Mouse (Mus musculus) kidney, embryonic 14.5 days (tissue): Measurements from ENCODE around the gene Serpinf2. TPM values are rescaled to one million over a fixed set of nuclear protein-coding genes. Genes with fewer than 3 reads are reported as not detected.
A peak's percentile ranks its signal among the peaks of the same experiment; 100 is the strongest.
"Not testable (repeated sequence)": the region's sequence is repeated elsewhere in the genome, so short reads cannot be mapped to it uniquely, and the experiment has no call there.

Experiments used
- ATAC-seq: fragments of 200-750 bp; cut with Nextera tagmentation; 2 replicates; pipeline ENCODE4 v1.8.0; 2017; ENCODE audit warnings: moderate number of reproducible peaks, mild to moderate bottlenecking, moderate TSS enrichment, moderate library complexity; ENCODE audit not compliant: low FRiP score, low TSS enrichment
- H3K27ac ChIP-seq: fragments of 300-500 bp; sonication (generic); 2 replicates; pipeline ENCODE4 v1.5.1; 2014; ENCODE audit warnings: low read depth, mild to moderate bottlenecking, low read length, moderate library complexity, mixed read lengths
- H3K27me3 ChIP-seq: fragments of 300-500 bp; sonication (generic); 2 replicates; pipeline ENCODE4 v1.6.1; 2014; ENCODE audit warnings: mild to moderate bottlenecking, low read length; ENCODE audit not compliant: control insufficient read depth, insufficient read depth
- H3K36me3 ChIP-seq: fragments of 300-500 bp; sonication (generic); 2 replicates; pipeline ENCODE4 v1.6.1; 2014; ENCODE audit warnings: low read length, mixed read lengths; ENCODE audit not compliant: control insufficient read depth, insufficient read depth
- H3K4me1 ChIP-seq: fragments of 300-500 bp; sonication (generic); 2 replicates; pipeline ENCODE4 v1.6.1; 2014; ENCODE audit warnings: low read length, mixed read lengths; ENCODE audit not compliant: control insufficient read depth, insufficient read depth
- H3K4me2 ChIP-seq: fragments of 300-500 bp; sonication (generic); replicated peaks from 2 replicates; pipeline ENCODE4 v1.6.1; 2014; ENCODE audit warnings: low read depth, mild to moderate bottlenecking, low read length
- H3K4me3 ChIP-seq: fragments of 300-500 bp; sonication (generic); 2 replicates; pipeline ENCODE4 v1.5.1; 2014; ENCODE audit warnings: mild to moderate bottlenecking, low read length
- H3K9ac ChIP-seq: fragments of 300-500 bp; sonication (generic); 2 replicates; pipeline ENCODE4 v1.6.1; 2014; ENCODE audit warnings: low read depth, mild to moderate bottlenecking, low read length, moderate library complexity
- H3K9me3 ChIP-seq: fragments of 300-500 bp; sonication (generic); 2 replicates; pipeline ENCODE4 v1.6.1; 2016; ENCODE audit warnings: low read length; ENCODE audit not compliant: control insufficient read depth
- WGBS: fragments of 180-500 bp; shearing (Covaris S2); extraction: QIAGEN DNeasy Blood & Tissue Kit; methylation state at CpG from one replicate; pipeline ENCODE4 v1.1.7; 2014; 5-methylcytosine and 5-hydroxymethylcytosine counted together
- polyA plus RNA-seq: library from polyadenylated mRNA; unstranded; fragments of >200 nt; fragmentation: Nextera tagmentation; extraction: Ambion mirVana; gene quantifications from 2 replicates; pipeline ENCODE4 v1.2.1, GENCODE M21; 2014

The Serpinf2 gene
- polyA plus RNA-seq, 1 experiment from 2014 or later = 8.4 TPM

- peaks cover 17% of the 10 kb centered on the region; the same call in 1 of the 2 replicates for H3K4me1 ChIP-seq
- H3K4me2 ChIP-seq, H3K4me3 ChIP-seq, ATAC-seq, H3K27ac ChIP-seq, H3K36me3 ChIP-seq, H3K9me3 ChIP-seq, H3K27me3 ChIP-seq, H3K9ac ChIP-seq: not testable (repeated sequence)
- WGBS = 91% methylated on average over 2 of the region's 2 CpGs
These were observed 16.6 kb upstream of the Serpinf2 start for GRCm38 (mm10) chr11:75455971-75456370.

- Histone ChIP-seq H3K4me3 (peak overlapping the region; percentile 62), H3K4me1 (peaks cover 17% of the 10 kb centered on the region; the same call in 1 of the 2 replicates), H3K36me3 (peaks cover 2% of the 10 kb centered on the region; the same call in 1 of the 2 replicates), H3K4me2 (peak overlapping the region; percentile 95), H3K9ac (peak overlapping the region; percentile 59), H3K27me3 (no peaks in the 10 kb centered on the region), H3K9me3 (no peaks in the 10 kb centered on the region), H3K27ac (peak overlapping the region; percentile 33; the same call in 1 of the 2 replicates)
- 70% methylated on average over 10 of the region's 10 CpGs for WGBS
- no peak for ATAC-seq
These were observed 15.8 kb upstream of the Serpinf2 start for GRCm38 (mm10) chr11:75455041-75455736.

DNA sequence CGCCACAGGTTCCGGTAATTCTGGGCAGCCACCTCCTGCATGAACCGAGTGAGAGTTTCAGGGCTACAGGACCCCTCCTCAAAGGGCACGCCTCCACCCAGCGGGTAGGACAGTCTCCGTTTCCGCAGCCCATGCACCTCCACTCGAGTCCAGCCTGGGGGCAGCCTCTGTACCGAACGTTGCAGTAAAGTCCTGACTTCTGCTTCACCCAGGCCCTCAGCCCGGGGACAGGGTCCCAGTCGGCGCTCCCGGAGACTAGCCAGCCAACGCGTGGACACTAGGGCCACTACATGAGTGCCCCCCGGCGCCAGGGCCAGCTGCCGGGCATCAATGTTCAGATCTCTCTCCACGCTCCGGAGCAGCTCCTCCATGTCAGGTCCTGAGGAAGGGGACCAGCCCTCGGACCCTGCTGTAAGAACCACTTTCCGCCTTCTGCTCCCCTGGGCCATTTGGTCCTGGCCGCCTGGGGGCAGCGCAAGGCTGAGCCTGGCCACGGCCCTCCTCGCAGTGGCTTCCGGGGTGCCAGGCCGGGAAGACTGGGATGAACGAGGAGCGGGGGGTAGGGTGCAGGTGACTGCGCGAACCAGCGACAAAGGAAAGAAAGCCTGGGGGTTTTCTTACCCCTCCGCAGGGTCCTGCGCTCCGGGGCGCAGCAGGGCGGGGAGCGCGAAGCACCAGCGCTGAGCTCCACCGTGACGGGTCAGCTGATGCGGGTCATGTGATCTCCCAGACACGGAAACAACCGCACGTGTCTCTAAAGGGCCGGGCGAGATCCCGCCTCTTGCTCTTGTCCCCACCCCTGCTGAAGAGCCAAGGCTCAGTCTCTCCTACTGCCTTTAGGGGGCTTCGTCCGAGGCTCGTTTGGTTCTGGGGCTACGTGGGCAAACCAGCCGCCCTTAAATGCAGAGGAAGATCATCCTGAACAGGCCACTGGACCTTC lies 14.9 kb upstream of the Serpinf2 start, which contains the start of gene Wdr81:
TSS of gene Wdr81 (minus strand) at position 727 of the 940 bp plus-strand sequence.
- H3K36me3 ChIP-seq = peaks cover 3% of the 10 kb centered on the region; the same call in 1 of the 2 replicates
- WGBS = 2% methylated on average over 56 of the region's 56 CpGs
- peak within 1 kb of the TSS; percentile 62 for H3K4me3 ChIP-seq
- H3K4me2 ChIP-seq = peak within 1 kb of the TSS; percentile 95
- H3K27me3 ChIP-seq = no peaks in the 10 kb centered on the region
- ATAC-seq = peak; percentile 93
- peak within 1 kb of the TSS; percentile 33; the same call in 1 of the 2 replicates for H3K27ac ChIP-seq
- peak within 1 kb of the TSS; percentile 59 for H3K9ac ChIP-seq
- H3K9me3 ChIP-seq = no peaks in the 10 kb centered on the region
- peaks cover 12% of the 10 kb centered on the region; the same call in 1 of the 2 replicates for H3K4me1 ChIP-seq

- 94% methylated on average over 31 of the region's 31 CpGs for WGBS
- H3K4me3 ChIP-seq = no peak overlapping the region
- H3K9me3 ChIP-seq = no peaks in the 10 kb centered on the region
- no peak overlapping the region for H3K27ac ChIP-seq
- no peak for ATAC-seq
- no peak overlapping the region for H3K9ac ChIP-seq
- peaks cover 12% of the 10 kb centered on the region; the same call in 1 of the 2 replicates for H3K4me1 ChIP-seq
- H3K4me2 ChIP-seq = no peak overlapping the region
- H3K36me3 ChIP-seq = peaks cover 16% of the 10 kb centered on the region; the same call in 1 of the 2 replicates
- H3K27me3 ChIP-seq = no peaks in the 10 kb centered on the region
These were observed 13.6 kb upstream of the Serpinf2 start for GRCm38 (mm10) chr11:75452812-75453557.

- H3K4me3 ChIP-seq = no peak overlapping the region
- H3K9me3 ChIP-seq = no peaks in the 10 kb centered on the region
- H3K27me3 ChIP-seq = no peaks in the 10 kb centered on the region
- no peak overlapping the region for H3K27ac ChIP-seq
- H3K4me1 ChIP-seq = peaks cover 12% of the 10 kb centered on the region; the same call in 1 of the 2 replicates
- peaks cover 20% of the 10 kb centered on the region; the same call in 1 of the 2 replicates for H3K36me3 ChIP-seq
- no peak overlapping the region for H3K4me2 ChIP-seq
- no peak for ATAC-seq
- WGBS = 93% methylated on average over 8 of the region's 8 CpGs
- H3K9ac ChIP-seq = no peak overlapping the region
These were observed 12.7 kb upstream of the Serpinf2 start for GRCm38 (mm10) chr11:75452081-75452480.

GRCm38 (mm10) chr11:75450936-75451335 lies 11.5 kb upstream of the Serpinf2 start:
- H3K4me3 ChIP-seq = no peak overlapping the region
- H3K9me3 ChIP-seq = no peaks in the 10 kb centered on the region
- no peak overlapping the region for H3K27ac ChIP-seq
- ATAC-seq = no peak
- peak overlapping the region; percentile 18; the same call in 1 of the 2 replicates for H3K9ac ChIP-seq
- H3K27me3 ChIP-seq = no peaks in the 10 kb centered on the region
- peaks cover 24% of the 10 kb centered on the region for H3K36me3 ChIP-seq
- H3K4me2 ChIP-seq = no peak overlapping the region
- WGBS = 85% methylated on average over 15 of the region's 15 CpGs
- H3K4me1 ChIP-seq = peaks cover 12% of the 10 kb centered on the region; the same call in 1 of the 2 replicates

- peaks cover 12% of the 10 kb centered on the region; the same call in 1 of the 2 replicates for H3K4me1 ChIP-seq
- no peak overlapping the region for H3K9ac ChIP-seq
- no peak for ATAC-seq
- H3K27me3 ChIP-seq = no peaks in the 10 kb centered on the region
- WGBS = 88% methylated on average over 8 of the region's 8 CpGs
- no peaks in the 10 kb centered on the region for H3K9me3 ChIP-seq
- H3K4me2 ChIP-seq = no peak overlapping the region
- H3K27ac ChIP-seq = no peak overlapping the region
- peaks cover 26% of the 10 kb centered on the region for H3K36me3 ChIP-seq
- H3K4me3 ChIP-seq = no peak overlapping the region
These were observed 11.0 kb upstream of the Serpinf2 start for GRCm38 (mm10) chr11:75450304-75450908.

- no peak for ATAC-seq
- H3K9ac ChIP-seq = no peak overlapping the region
- no peaks in the 10 kb centered on the region for H3K27me3 ChIP-seq
- 84% methylated on average over 7 of the region's 7 CpGs for WGBS
- H3K27ac ChIP-seq = no peak overlapping the region
- H3K4me1 ChIP-seq = peaks cover 9% of the 10 kb centered on the region; the same call in 1 of the 2 replicates
- H3K4me2 ChIP-seq = no peak overlapping the region
- no peaks in the 10 kb centered on the region for H3K9me3 ChIP-seq
- H3K36me3 ChIP-seq = peaks cover 26% of the 10 kb centered on the region
- no peak overlapping the region for H3K4me3 ChIP-seq
These were observed 10.3 kb upstream of the Serpinf2 start for GRCm38 (mm10) chr11:75449695-75450094.
